Mouse (Mus musculus) heart, postnatal 25 days (tissue): Measurements from ENCODE around the gene Rhox4b. TPM values are rescaled to one million over a fixed set of nuclear protein-coding genes. Genes with fewer than 3 reads are reported as not detected.
"Not testable (repeated sequence)": the region's sequence is repeated elsewhere in the genome, so short reads cannot be mapped to it uniquely, and the experiment has no call there.

Experiments
- DNase-seq: peaks from one replicate; pipeline ENCODE4 v3.0.0; 2022; ENCODE audit warnings: low spot score
- intact Hi-C: fragments of 180-260 bp; cut with DNase I; formaldehyde crosslinking; loops from one replicate; pipeline ENCODE4 v1.15.1; 2025
- total RNA-seq, 2 experiments: library from RNA; stranded (reverse); gene quantifications; 2 replicates each; pipeline ENCODE4 v1.2.3; 2021

The Rhox4b gene
- not detected for total RNA-seq

DNA sequence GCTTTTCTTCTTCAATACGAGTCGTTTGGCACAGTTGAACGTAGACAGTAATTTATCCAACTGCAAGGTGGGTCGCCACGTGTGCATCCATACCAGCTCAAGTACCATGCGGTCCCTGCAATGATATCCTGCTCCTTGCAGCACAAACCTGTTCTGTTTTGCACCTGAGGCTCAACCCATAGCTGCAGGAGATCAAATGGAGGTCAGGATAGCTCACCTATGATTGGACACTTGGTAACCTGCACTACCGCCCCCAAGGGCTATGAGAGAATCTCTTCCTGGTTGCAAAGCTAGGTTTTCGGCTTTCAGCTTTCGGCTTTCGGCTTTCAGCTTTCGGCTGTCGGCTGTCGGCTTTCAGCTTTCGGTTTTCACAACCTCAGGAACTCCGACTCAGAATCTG is at the start of gene Rhox4b:
Gene Rhox4b (plus strand): TSS at position 301 of the 400 bp plus-strand sequence.
- intact Hi-C loops, DNase-seq: not testable (repeated sequence)

DNA sequence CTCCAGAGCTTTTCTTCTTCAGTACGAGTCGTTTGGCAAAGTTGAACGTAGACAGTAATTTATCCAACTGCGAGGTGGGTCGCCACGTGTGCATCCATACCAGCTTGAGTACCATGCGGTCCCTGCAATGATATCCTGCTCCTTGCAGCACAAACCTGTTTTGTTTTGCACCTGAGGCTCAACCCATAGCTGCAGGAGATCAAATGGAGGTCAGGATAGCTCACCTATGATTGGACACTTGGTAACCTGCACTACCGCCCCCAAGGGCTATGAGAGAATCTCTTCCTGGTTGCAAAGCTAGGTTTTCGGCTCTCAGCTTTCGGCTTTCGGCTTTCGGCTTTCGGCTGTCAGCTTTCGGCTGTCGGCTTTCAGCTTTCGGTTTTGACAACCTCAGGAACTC is 41.7 kb upstream of the Rhox4b start, which contains the start of gene Rhox4a2:
Gene Rhox4a2 (plus strand): TSS at position 301 of the 400 bp plus-strand sequence.
- DNase-seq, intact Hi-C loops: not testable (repeated sequence)

DNA sequence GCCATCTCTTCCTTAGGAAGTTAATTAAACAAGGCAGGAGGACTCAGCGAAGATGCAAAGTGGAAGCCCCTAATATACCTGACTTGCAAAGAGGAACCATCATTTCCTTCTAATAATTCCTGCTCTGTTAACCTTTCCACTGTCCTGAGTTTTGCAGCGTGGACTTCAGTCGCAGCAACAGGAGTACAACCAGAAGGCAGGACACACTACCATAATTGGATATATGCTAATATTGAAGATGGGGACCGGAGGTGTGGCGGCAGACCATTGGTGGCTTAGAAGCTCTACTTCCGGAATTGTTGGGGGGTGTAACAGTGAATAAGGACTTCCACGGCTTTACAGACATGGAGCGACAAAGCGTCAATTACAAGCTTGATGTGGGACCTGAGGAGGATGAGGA is 20.5 kb upstream of the Rhox4b start, which contains the start of gene Rhox2b:
Gene Rhox2b (plus strand): TSS at position 301 of the 400 bp plus-strand sequence.
- DNase-seq, intact Hi-C loops: not testable (repeated sequence)

DNA sequence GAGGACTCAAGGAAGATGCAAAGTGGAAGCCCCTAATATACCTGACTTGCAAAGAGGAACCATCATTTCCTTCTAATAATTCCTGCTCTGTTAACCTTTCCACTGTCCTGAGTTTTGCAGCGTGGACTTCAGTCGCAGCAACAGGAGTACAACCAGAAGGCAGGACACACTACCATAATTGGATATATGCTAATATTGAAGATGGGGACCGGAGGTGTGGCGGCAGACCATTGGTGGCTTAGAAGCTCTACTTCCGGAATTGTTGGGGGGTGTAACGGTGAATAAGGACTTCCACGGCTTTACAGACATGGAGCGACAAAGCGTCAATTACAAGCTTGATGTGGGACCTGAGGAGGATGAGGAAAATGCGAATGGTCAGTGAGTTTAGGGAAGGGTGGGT is 21.1 kb downstream of the Rhox4b start, which contains the start of gene Rhox2c:
Gene Rhox2c (plus strand): TSS at position 301 of the 400 bp plus-strand sequence.
- intact Hi-C loops, DNase-seq: not testable (repeated sequence)

DNA sequence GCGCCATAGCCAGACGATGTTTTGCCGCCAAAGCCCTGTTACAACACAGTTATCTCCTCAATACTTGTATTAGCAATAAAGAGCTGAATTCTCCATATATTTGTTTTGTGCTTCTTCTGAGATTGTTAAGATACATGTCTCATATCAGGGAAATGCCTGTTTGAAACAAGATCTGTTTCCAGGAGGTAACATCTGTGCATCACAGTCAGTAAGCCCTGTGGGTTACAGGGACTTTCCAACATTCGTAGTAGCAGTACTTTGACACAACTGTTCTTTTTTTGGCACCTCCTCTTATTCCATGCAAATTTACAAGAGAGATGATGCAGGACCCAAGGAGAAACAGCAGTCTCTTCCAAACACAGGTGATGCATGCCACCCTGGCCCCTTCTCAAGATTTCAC is 26.0 kb downstream of the Rhox4b start, which contains the start of gene Rhox3c:
Gene Rhox3c (plus strand): TSS at position 301 of the 400 bp plus-strand sequence.
- intact Hi-C loops, DNase-seq: not testable (repeated sequence)

DNA sequence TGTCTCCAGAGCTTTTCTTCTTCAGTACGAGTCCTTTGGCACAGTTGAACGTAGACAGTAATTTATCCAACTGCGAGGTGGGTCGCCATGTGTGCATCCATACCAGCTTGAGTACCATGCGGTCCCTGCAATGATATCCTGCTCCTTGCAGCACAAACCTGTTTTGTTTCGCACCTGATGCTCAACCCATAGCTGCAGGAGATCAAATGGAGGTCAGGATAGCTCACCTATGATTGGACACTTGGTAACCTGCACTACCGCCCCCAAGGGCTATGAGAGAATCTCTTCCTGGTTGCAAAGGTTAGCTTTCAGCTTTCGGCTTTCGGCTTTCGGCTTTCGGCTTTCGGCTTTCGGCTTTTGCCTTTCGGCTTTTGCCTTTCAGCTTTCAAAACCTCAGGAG is 47.7 kb downstream of the Rhox4b start, which contains the start of gene Rhox4c:
Gene Rhox4c (plus strand): TSS at position 301 of the 400 bp plus-strand sequence.
- DNase-seq, intact Hi-C loops: not testable (repeated sequence)

Other genes starting within 250 kb of the Rhox4b start
- 100 to 1,000 TPM; 902 to 919 TPM for gene Ndufa1, start 241.3 kb upstream of the Rhox4b start, total RNA-seq
- 1 to 10 TPM; 1.6 to 3.1 TPM for gene Rnf113a1, start 241.2 kb upstream of the Rhox4b start, total RNA-seq
- gene Gm9, start 221.5 kb upstream of the Rhox4b start, total RNA-seq = not detected
- not detected for gene Rhox1, start 210.2 kb upstream of the Rhox4b start, total RNA-seq
- not detected for gene Rhox2a, start 187.5 kb upstream of the Rhox4b start, total RNA-seq
- not detected for gene Rhox3a, start 182.6 kb upstream of the Rhox4b start, total RNA-seq
- not detected for gene Rhox4a, start 167.2 kb upstream of the Rhox4b start, total RNA-seq
- not detected for gene Rhox3a2, start 52.5 kb upstream of the Rhox4b start, total RNA-seq
- gene Rhox4a2, start 41.6 kb upstream of the Rhox4b start, total RNA-seq = not detected
- gene Rhox2b, start 20.4 kb upstream of the Rhox4b start, total RNA-seq = not detected
- gene Rhox2c, start 21.2 kb downstream of the Rhox4b start, total RNA-seq = not detected
- not detected for gene Rhox3c, start 26.1 kb downstream of the Rhox4b start, total RNA-seq
- gene Rhox4c, start 47.8 kb downstream of the Rhox4b start, total RNA-seq = not detected
- not detected for gene Rhox2d, start 60.9 kb downstream of the Rhox4b start, total RNA-seq
- not detected for gene Rhox4d, start 81.9 kb downstream of the Rhox4b start, total RNA-seq
- not detected for gene Rhox2e, start 98.0 kb downstream of the Rhox4b start, total RNA-seq
- gene Rhox3e, start 109.5 kb downstream of the Rhox4b start, total RNA-seq = not detected
- not detected for gene Rhox4e, start 124.9 kb downstream of the Rhox4b start, total RNA-seq
- gene Rhox2f, start 138.9 kb downstream of the Rhox4b start, total RNA-seq = not detected
- not detected for gene Rhox3f, start 148.5 kb downstream of the Rhox4b start, total RNA-seq
- not detected for gene Rhox4f, start 175.2 kb downstream of the Rhox4b start, total RNA-seq
- gene Rhox3g, start 196.1 kb downstream of the Rhox4b start, total RNA-seq = not detected
- gene Rhox2g, start 211.0 kb downstream of the Rhox4b start, total RNA-seq = not detected
- not detected for gene Rhox4g, start 218.8 kb downstream of the Rhox4b start, total RNA-seq
- not detected for gene Rhox3h, start 236.3 kb downstream of the Rhox4b start, total RNA-seq
- not detected for gene Rhox2h, start 240.8 kb downstream of the Rhox4b start, total RNA-seq